Mouse (Mus musculus): ENCODE data around the gene Mob1a. TPM values are rescaled to one million over a fixed set of nuclear protein-coding genes. Genes with fewer than 3 reads are reported as not detected.

Mob1a gene
- polyA plus RNA-seq, 1 experiment: 22.8 TPM

DNA sequence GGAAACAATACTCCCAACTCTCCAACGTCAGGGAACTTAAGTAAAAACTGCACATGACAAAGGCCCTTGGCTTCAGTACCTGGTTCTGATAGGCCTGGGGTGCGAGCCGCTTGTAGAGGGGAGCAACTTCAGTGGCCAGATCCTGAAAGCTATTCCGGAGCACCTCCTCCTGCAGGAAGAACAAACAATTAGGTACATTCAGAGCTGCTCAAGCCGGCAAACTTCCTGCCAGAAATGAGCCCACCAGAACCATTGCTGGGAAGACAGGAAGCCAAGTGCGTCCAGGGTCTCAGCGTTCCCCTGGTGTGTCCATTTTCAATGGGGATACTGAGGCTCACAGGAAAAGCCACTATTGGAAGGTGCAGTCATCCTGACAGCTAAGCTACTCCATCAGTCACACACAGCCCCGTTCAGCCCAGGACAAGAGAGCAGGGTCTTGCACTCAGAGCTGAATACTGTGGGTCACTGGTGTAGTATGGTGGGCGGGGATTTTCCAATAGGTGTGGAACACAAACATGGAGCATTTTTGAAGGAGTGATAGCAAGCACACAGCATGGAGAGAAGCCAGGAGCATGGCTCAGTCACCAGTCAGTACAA is 48.0 kb downstream of the Mob1a start:
- Histone ChIP-seq H3K36me3 (ENCODE audit: control insufficient read depth, insufficient read depth) (peaks cover 48% of the 10 kb centered on the region), H3K27me3 (ENCODE audit: control insufficient read depth, insufficient read depth, insufficient read length) (no peaks in the 10 kb centered on the region), H3K4me2 (ENCODE audit: low read depth) (no peak overlapping the region), H3K79me2 (ENCODE audit: control insufficient read depth, insufficient read depth) (no peaks in the 10 kb centered on the region), H3K4me3 (no peak overlapping the region), H3ac (ENCODE audit: control insufficient read depth, insufficient read length) (no peak overlapping the region)
- no peak for TF ChIP-seq E2F4 (IDR thresholded peaks at IDR 0.05; ENCODE audit: insufficient read depth)
- no peak for TF ChIP-seq TCF3 (IDR thresholded peaks at IDR 0.05; ENCODE audit: insufficient read length, low read depth)
- no peak for TF ChIP-seq MYOD1 (IDR thresholded peaks at IDR 0.05; ENCODE audit: control insufficient read depth in 1 of 3, insufficient read length in 2 of 3, low read depth in 2 of 3)
- TF ChIP-seq POLR2A (IDR thresholded peaks at IDR 0.05; ENCODE audit: insufficient read length, low read depth): no peak
- TF ChIP-seq CEBPB (IDR thresholded peaks at IDR 0.05; ENCODE audit: insufficient read depth, poor library complexity, severe bottlenecking): no peak
- no peak for TF ChIP-seq MYOG (IDR thresholded peaks at IDR 0.05; ENCODE audit: control insufficient read depth in 1 of 3, insufficient read depth in 1 of 3, insufficient read length in 2 of 3, low read depth in 2 of 3)

- H3K36me3 ChIP-seq (ENCODE audit: control insufficient read depth, insufficient read depth): peaks cover 43% of the 10 kb centered on the region
- no peak overlapping the region for H3K4me3 ChIP-seq
- no peaks in the 10 kb centered on the region for H3K27me3 ChIP-seq (ENCODE audit: control insufficient read depth, insufficient read depth, insufficient read length)
- H3K4me2 ChIP-seq (ENCODE audit: low read depth): no peak overlapping the region
- peaks cover 12% of the 10 kb centered on the region for H3K79me2 ChIP-seq (ENCODE audit: control insufficient read depth, insufficient read depth)
- TF ChIP-seq POLR2A (IDR thresholded peaks at IDR 0.05; ENCODE audit: insufficient read length, low read depth): no peak
- no peak for TF ChIP-seq SRF (IDR thresholded peaks at IDR 0.05; ENCODE audit: control insufficient read depth, insufficient read length, low read depth)
- TF ChIP-seq REST (IDR thresholded peaks at IDR 0.05; ENCODE audit: insufficient read depth, insufficient read length): no peak
- no peak for TF ChIP-seq USF1 (IDR thresholded peaks at IDR 0.05; ENCODE audit: low read depth)
- no peak for TF ChIP-seq E2F4 (IDR thresholded peaks at IDR 0.05; ENCODE audit: insufficient read depth)
- no peak for TF ChIP-seq CEBPB (IDR thresholded peaks at IDR 0.05; ENCODE audit: insufficient read depth, poor library complexity, severe bottlenecking)
- TF ChIP-seq MYOD1 (IDR thresholded peaks at IDR 0.05; ENCODE audit: control insufficient read depth in 1 of 3, insufficient read length in 2 of 3, low read depth in 2 of 3): no peak
- TF ChIP-seq MYOG (IDR thresholded peaks at IDR 0.05; ENCODE audit: control insufficient read depth in 1 of 3, insufficient read depth in 1 of 3, insufficient read length in 2 of 3, low read depth in 2 of 3): no peak
- TF ChIP-seq TCF3 (IDR thresholded peaks at IDR 0.05; ENCODE audit: insufficient read length, low read depth): no peak
- TF ChIP-seq TCF12 (IDR thresholded peaks at IDR 0.05; ENCODE audit: insufficient read depth, poor library complexity, severe bottlenecking): no peak
- no peak for TF ChIP-seq POLR2AphosphoS2 (IDR thresholded peaks at IDR 0.05; ENCODE audit: insufficient read length, low read depth)
- no peak overlapping the region for H3ac ChIP-seq (ENCODE audit: control insufficient read depth, insufficient read length)
Observed at GRCm38 (mm10) chr6:83381510-83382491, 56.0 kb downstream of the Mob1a start.

DNA sequence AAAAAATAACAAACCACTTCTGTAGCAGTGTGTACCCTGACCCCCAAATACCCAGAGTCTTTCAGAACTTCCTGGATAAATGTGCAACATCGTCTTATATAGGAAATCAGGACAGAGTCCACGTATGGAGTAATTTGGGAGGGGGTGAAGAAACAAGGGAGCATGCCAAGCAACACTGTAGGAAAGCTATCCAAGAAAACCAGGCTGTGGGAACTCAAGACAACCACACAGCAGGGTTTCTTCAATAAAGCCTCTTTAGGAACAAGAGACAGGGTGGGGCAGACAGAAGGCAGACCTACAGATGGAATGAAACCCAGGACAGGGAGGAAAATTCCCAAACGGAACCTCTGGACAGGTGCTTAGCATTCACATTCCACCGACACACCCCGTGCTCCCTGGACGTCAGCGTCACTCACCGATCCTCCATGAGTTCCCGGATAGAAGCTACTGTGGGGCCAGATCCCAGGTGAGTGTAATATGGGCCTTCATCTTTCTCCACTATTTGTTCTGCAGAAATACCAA is 59.8 kb downstream of the Mob1a start:
- no peak overlapping the region for H3ac ChIP-seq (ENCODE audit: control insufficient read depth, insufficient read length)
- peaks cover 44% of the 10 kb centered on the region for H3K79me2 ChIP-seq (ENCODE audit: control insufficient read depth, insufficient read depth)
- TF ChIP-seq CEBPB (IDR thresholded peaks at IDR 0.05; ENCODE audit: insufficient read depth, poor library complexity, severe bottlenecking): no peak
- no peak overlapping the region for H3K4me2 ChIP-seq (ENCODE audit: low read depth)
- H3K27me3 ChIP-seq (ENCODE audit: control insufficient read depth, insufficient read depth, insufficient read length): no peaks in the 10 kb centered on the region
- H3K4me3 ChIP-seq: no peak overlapping the region
- peaks cover 10% of the 10 kb centered on the region for H3K36me3 ChIP-seq (ENCODE audit: control insufficient read depth, insufficient read depth)

- Histone ChIP-seq H3K36me3 (ENCODE audit: control insufficient read depth, insufficient read depth) (peaks cover 33% of the 10 kb centered on the region), H3K4me2 (ENCODE audit: low read depth) (no peak overlapping the region), H3ac (ENCODE audit: control insufficient read depth, insufficient read length) (no peak overlapping the region), H3K4me3 (no peak overlapping the region), H3K79me2 (ENCODE audit: control insufficient read depth, insufficient read depth) (peaks cover 69% of the 10 kb centered on the region), H3K27me3 (ENCODE audit: control insufficient read depth, insufficient read depth, insufficient read length) (no peaks in the 10 kb centered on the region)
- TF ChIP-seq E2F4 (IDR thresholded peaks at IDR 0.05; ENCODE audit: insufficient read depth) (no peak), SRF (IDR thresholded peaks at IDR 0.05; ENCODE audit: control insufficient read depth, insufficient read length, low read depth) (no peak), USF1 (IDR thresholded peaks at IDR 0.05; ENCODE audit: low read depth) (no peak), REST (IDR thresholded peaks at IDR 0.05; ENCODE audit: insufficient read depth, insufficient read length) (no peak), MYOG (IDR thresholded peaks at IDR 0.05; ENCODE audit: control insufficient read depth in 1 of 3, insufficient read depth in 1 of 3, insufficient read length in 2 of 3, low read depth in 2 of 3) (no peak), POLR2A (IDR thresholded peaks at IDR 0.05; ENCODE audit: insufficient read length, low read depth) (no peak), TCF12 (IDR thresholded peaks at IDR 0.05; ENCODE audit: insufficient read depth, poor library complexity, severe bottlenecking) (no peak), MAX (IDR thresholded peaks at IDR 0.05; ENCODE audit: low read depth) (no peak), MYOD1 (IDR thresholded peaks at IDR 0.05; ENCODE audit: control insufficient read depth in 1 of 3, insufficient read length in 2 of 3, low read depth in 2 of 3) (no peak), CEBPB (IDR thresholded peaks at IDR 0.05; ENCODE audit: insufficient read depth, poor library complexity, severe bottlenecking) (no peak), TCF3 (IDR thresholded peaks at IDR 0.05; ENCODE audit: insufficient read length, low read depth) (no peak), POLR2AphosphoS2 (IDR thresholded peaks at IDR 0.05; ENCODE audit: insufficient read length, low read depth) (no peak)
Observed at GRCm38 (mm10) chr6:83392166-83392780, 66.5 kb downstream of the Mob1a start.

Other genes with a start within 250 kb of the Mob1a start
- gene Pcgf1, start 248.1 kb upstream of the Mob1a start, polyA plus RNA-seq (2012; fragmentation: generic; extraction: Trizol): 13.0 TPM
- 0.07 TPM for gene Lbx2, start 239.6 kb upstream of the Mob1a start, polyA plus RNA-seq (2012; fragmentation: generic; extraction: Trizol)
- 1.2 TPM for gene Ccdc142, start 224.4 kb upstream of the Mob1a start, polyA plus RNA-seq (2012; fragmentation: generic; extraction: Trizol)
- 0.96 TPM for gene Gm42688, start 224.4 kb upstream of the Mob1a start, polyA plus RNA-seq (2012; fragmentation: generic; extraction: Trizol)
- gene Mrpl53, start 217.0 kb upstream of the Mob1a start, polyA plus RNA-seq (2012; fragmentation: generic; extraction: Trizol): 177 TPM
- gene Mogs, start 210.5 kb upstream of the Mob1a start, polyA plus RNA-seq (2012; fragmentation: generic; extraction: Trizol): 33.2 TPM
- 79.6 TPM for gene Wbp1, start 204.5 kb upstream of the Mob1a start, polyA plus RNA-seq (2012; fragmentation: generic; extraction: Trizol)
- gene Ino80b, start 200.6 kb upstream of the Mob1a start, polyA plus RNA-seq (2012; fragmentation: generic; extraction: Trizol): 38.3 TPM
- 29.7 TPM for gene Rtkn, start 190.6 kb upstream of the Mob1a start, polyA plus RNA-seq (2012; fragmentation: generic; extraction: Trizol)
- 12.3 TPM for gene Wdr54, start 169.6 kb upstream of the Mob1a start, polyA plus RNA-seq (2012; fragmentation: generic; extraction: Trizol)
- 1.9 TPM for gene 1700003E16Rik, start 169.6 kb upstream of the Mob1a start, polyA plus RNA-seq (2012; fragmentation: generic; extraction: Trizol)
- gene Dctn1, start 160.1 kb upstream of the Mob1a start, polyA plus RNA-seq (2012; fragmentation: generic; extraction: Trizol): 106 TPM
- gene Slc4a5, start 106.2 kb upstream of the Mob1a start, polyA plus RNA-seq (2012; fragmentation: generic; extraction: Trizol): 0.02 TPM
- gene Mthfd2, start 108 bp upstream of the Mob1a start, polyA plus RNA-seq (2012; fragmentation: generic; extraction: Trizol): 260 TPM
- 104 TPM for gene Bola3, start 23.1 kb downstream of the Mob1a start, polyA plus RNA-seq (2012; fragmentation: generic; extraction: Trizol)
- 11.4 TPM for gene Tet3, start 133.1 kb downstream of the Mob1a start, polyA plus RNA-seq (2012; fragmentation: generic; extraction: Trizol)
- gene Dguok, start 181.0 kb downstream of the Mob1a start, polyA plus RNA-seq (2012; fragmentation: generic; extraction: Trizol): 28.6 TPM
- 80.1 TPM for gene Actg2, start 210.2 kb downstream of the Mob1a start, polyA plus RNA-seq (2012; fragmentation: generic; extraction: Trizol)
- 8.8 TPM for gene Stambp, start 246.7 kb downstream of the Mob1a start, polyA plus RNA-seq (2012; fragmentation: generic; extraction: Trizol)

Measured in myocyte (in vitro differentiated cells).